ENCODE assay signal across 30 mouse cellular contexts in genomic region chr3:108778761-108779540, GRCm38 (mm10). TPM values are rescaled to one million over a fixed set of nuclear protein-coding genes. Genes with fewer than 3 reads are reported as not detected.
DNase-seq lines count a peak whose midpoint lies in the region; ATAC-seq and TF ChIP-seq lines count a peak whose summit lies in the region.
"Had no signal": no experiment of that assay in that cellular context is flagged by ENCODE, and none has a peak within 500 bp of the region (broad histone marks: within the 10 kb centered on the region; RNA-seq: fewer than 3 reads in every experiment).

No protein-coding gene starts in this region.

- peaks cover 31% of the 10 kb centered on the region for H3K4me1 ChIP-seq in limb, embryonic 15.5 days
- H3K4me1 ChIP-seq in limb, embryonic 10.5 days, result peaks cover 25% of the 10 kb centered on the region
- H3K4me1 ChIP-seq in embryonic facial prominence, embryonic 15.5 days, result peaks cover 28% of the 10 kb centered on the region
- H3K4me1 ChIP-seq in stomach, embryonic 16.5 days (ENCODE audit: control insufficient read depth, insufficient read depth, low read length), result peaks cover 12% of the 10 kb centered on the region
- H3K4me1 ChIP-seq in forebrain, postnatal 0 days (ENCODE audit: insufficient read depth), result peaks cover 11% of the 10 kb centered on the region

- H3K4me2 ChIP-seq in limb, embryonic 15.5 days, result no peak overlapping the region
- no peak overlapping the region for H3K4me2 ChIP-seq in embryonic facial prominence, embryonic 15.5 days (replicated peaks)
- H3K4me2 ChIP-seq in stomach, embryonic 16.5 days (ENCODE audit: low read depth, low read length), result no peak overlapping the region
- H3K4me2 ChIP-seq in forebrain, postnatal 0 days (ENCODE audit: low read depth), result no peak overlapping the region
- H3K4me2 ChIP-seq: forebrain, embryonic 12.5 days; forebrain, embryonic 15.5 days; heart, embryonic 11.5 days; hindbrain, embryonic 13.5 days had no signal

- ATAC-seq in limb, embryonic 15.5 days (ENCODE audit: insufficient number of reproducible peaks, low FRiP score, low TSS enrichment, low read depth), result no peak
- ATAC-seq in embryonic facial prominence, embryonic 15.5 days (ENCODE audit: insufficient number of reproducible peaks, low FRiP score, low TSS enrichment, low read depth), result no peak
- no peak for ATAC-seq in stomach, embryonic 16.5 days (ENCODE audit: insufficient read depth, low FRiP score)
- no peak for ATAC-seq in forebrain, postnatal 0 days
- ATAC-seq: CD4-positive, CD25-positive, alpha-beta regulatory T cell, adult 4 months; forebrain, embryonic 15.5 days; hindbrain, postnatal 0 days had no signal

- no peak for DNase-seq in limb, embryonic 10.5 days (ENCODE audit: low spot score)
- peak; percentile 68 for DNase-seq in urinary bladder, postnatal 14 days (ENCODE audit: low spot score)
- DNase-seq in urinary bladder, postnatal 10 days (ENCODE audit: low spot score), result no peak
- DNase-seq in forebrain, postnatal 0 days, result no peak
- no peak for DNase-seq in kidney, adult 18-20 months
- DNase-seq: adrenal gland, adult 8-10 months; adrenal gland, postnatal 25 days; cerebellum, adult 11-12 months; cerebellum, adult 8-10 months; cerebellum, postnatal 10 days; cerebellum, postnatal 36 days; embryo, embryonic 11 days; gastrocnemius, postnatal 10 days; gastrocnemius, postnatal 36 days had no signal

- no peaks in the 10 kb centered on the region for H3K36me3 ChIP-seq in limb, embryonic 15.5 days
- H3K36me3 ChIP-seq in limb, embryonic 10.5 days, result no peaks in the 10 kb centered on the region
- H3K36me3 ChIP-seq in embryonic facial prominence, embryonic 15.5 days, result no peaks in the 10 kb centered on the region
- no peaks in the 10 kb centered on the region for H3K36me3 ChIP-seq in stomach, embryonic 16.5 days (ENCODE audit: control insufficient read depth, insufficient read depth, low read length)
- no peaks in the 10 kb centered on the region for H3K36me3 ChIP-seq in forebrain, postnatal 0 days (ENCODE audit: insufficient read depth)
- H3K36me3 ChIP-seq: forebrain, embryonic 12.5 days; forebrain, embryonic 15.5 days; hindbrain, embryonic 10.5 days; hindbrain, embryonic 13.5 days had no signal

- H3K9me3 ChIP-seq in limb, embryonic 15.5 days, result no peaks in the 10 kb centered on the region
- no peaks in the 10 kb centered on the region for H3K9me3 ChIP-seq in limb, embryonic 10.5 days (replicated peaks)
- H3K9me3 ChIP-seq in embryonic facial prominence, embryonic 15.5 days (replicated peaks), result no peaks in the 10 kb centered on the region
- H3K9me3 ChIP-seq in stomach, embryonic 16.5 days (replicated peaks; ENCODE audit: control insufficient read depth, low read length), result no peaks in the 10 kb centered on the region
- no peaks in the 10 kb centered on the region for H3K9me3 ChIP-seq in forebrain, postnatal 0 days (ENCODE audit: low read length)
- H3K9me3 ChIP-seq: forebrain, embryonic 12.5 days; forebrain, embryonic 15.5 days; hindbrain, embryonic 10.5 days; hindbrain, embryonic 13.5 days had no signal

- H3K27ac ChIP-seq in limb, embryonic 15.5 days, result peak overlapping the region; percentile 43; the same call in 1 of the 2 replicates
- no peak overlapping the region for H3K27ac ChIP-seq in limb, embryonic 10.5 days
- peak overlapping the region; percentile 44; the same call in 1 of the 2 replicates for H3K27ac ChIP-seq in embryonic facial prominence, embryonic 15.5 days (replicated peaks)
- H3K27ac ChIP-seq in stomach, embryonic 16.5 days (ENCODE audit: low read length), result peak overlapping the region; percentile 72
- H3K27ac ChIP-seq in forebrain, postnatal 0 days (ENCODE audit: low read depth, low read length), result no peak overlapping the region
- H3K27ac ChIP-seq: forebrain, embryonic 12.5 days; forebrain, embryonic 15.5 days; hindbrain, embryonic 10.5 days; hindbrain, embryonic 13.5 days; hindbrain, postnatal 0 days had no signal

- no peak overlapping the region for H3K4me3 ChIP-seq in limb, embryonic 15.5 days
- H3K4me3 ChIP-seq in limb, embryonic 10.5 days, result no peak overlapping the region
- H3K4me3 ChIP-seq in embryonic facial prominence, embryonic 15.5 days (replicated peaks), result no peak overlapping the region
- H3K4me3 ChIP-seq in stomach, embryonic 16.5 days (replicated peaks; ENCODE audit: low read length), result no peak overlapping the region
- H3K4me3 ChIP-seq in forebrain, postnatal 0 days (ENCODE audit: low read depth, low read length), result no peak overlapping the region
- H3K4me3 ChIP-seq: erythroblast, embryonic 14.5 days; forebrain, embryonic 12.5 days; forebrain, embryonic 15.5 days; hindbrain, embryonic 10.5 days; hindbrain, embryonic 13.5 days had no signal

- H3K27me3 ChIP-seq in limb, embryonic 15.5 days, result no peaks in the 10 kb centered on the region
- H3K27me3 ChIP-seq in limb, embryonic 10.5 days (ENCODE audit: low read depth, poor library complexity, severe bottlenecking), result 0 out of 2 replicates have a peak, but pooled peaks cover 10% of the 10 kb centered on the region
- no peaks in the 10 kb centered on the region for H3K27me3 ChIP-seq in embryonic facial prominence, embryonic 15.5 days
- H3K27me3 ChIP-seq in stomach, embryonic 16.5 days (ENCODE audit: control insufficient read depth, insufficient read depth, low read length), result no peaks in the 10 kb centered on the region
- H3K27me3 ChIP-seq in forebrain, postnatal 0 days (ENCODE audit: insufficient read depth, low read length), result no peaks in the 10 kb centered on the region
- H3K27me3 ChIP-seq: forebrain, embryonic 15.5 days; hindbrain, embryonic 13.5 days had no signal

- H3K9ac ChIP-seq in limb, embryonic 15.5 days, result no peak overlapping the region
- H3K9ac ChIP-seq in embryonic facial prominence, embryonic 15.5 days, result no peak overlapping the region
- no peak overlapping the region for H3K9ac ChIP-seq in stomach, embryonic 16.5 days (ENCODE audit: low read length)
- H3K9ac ChIP-seq in forebrain, postnatal 0 days, result no peak overlapping the region
- H3K9ac ChIP-seq: forebrain, embryonic 12.5 days; forebrain, embryonic 15.5 days; hindbrain, embryonic 13.5 days had no signal

- WGBS in limb, embryonic 15.5 days, result 68% methylated on average over 4 of the region's 4 CpGs
- WGBS in limb, embryonic 10.5 days, result 71% methylated on average over 4 of the region's 4 CpGs
- 56% methylated on average over 4 of the region's 4 CpGs for WGBS in embryonic facial prominence, embryonic 15.5 days
- WGBS in stomach, embryonic 16.5 days, result 68% methylated on average over 4 of the region's 4 CpGs
- 74% methylated on average over 4 of the region's 4 CpGs for WGBS in forebrain, postnatal 0 days

- TF ChIP-seq CTCF in forebrain, postnatal 0 days (IDR thresholded peaks at IDR 0.05; ENCODE audit: low read depth), result no peak

RNA-seq across cellular contexts. Expression of gene Aknad1, which starts 39.5 kb away (rescaled TPM):
- polyA plus RNA-seq in limb, embryonic 15.5 days (2015; fragmentation: Nextera tagmentation; extraction: Ambion mirVana), result 1.3 and 1.5 TPM in 2 replicates
- 0.10 TPM in 1 of 2 replicates, not detected in the other for polyA plus RNA-seq in limb, embryonic 10.5 days (2016; fragmentation: Nextera tagmentation; extraction: Ambion mirVana)
- 1.2 and 1.6 TPM in 2 replicates for polyA plus RNA-seq in embryonic facial prominence, embryonic 15.5 days (2015; fragmentation: Nextera tagmentation; extraction: Ambion mirVana)
- polyA plus RNA-seq in stomach, embryonic 16.5 days (2015; fragmentation: Nextera tagmentation; extraction: Ambion mirVana), result 0.49 and 0.97 TPM in 2 replicates
- total RNA-seq in forebrain, postnatal 0 days (2014; rRNA removed), result under 0.01 TPM in 1 of 2 replicates, not detected in the other
- polyA plus RNA-seq in forebrain, postnatal 0 days (2015; fragmentation: Nextera tagmentation; extraction: Ambion mirVana), result not detected in 2 replicates
- total RNA-seq: adrenal gland, postnatal 25 days; granulocyte monocyte progenitor cell, adult 5-6 weeks; heart, postnatal 25 days; hindbrain, postnatal 0 days; MEL had no signal
- polyA plus RNA-seq: CD4-positive, CD25-positive, alpha-beta regulatory T cell, adult 4 months; forebrain, embryonic 12.5 days; forebrain, embryonic 15.5 days; heart, embryonic 11.5 days; heart, embryonic 14.5 days; heart, postnatal 0 days; hindbrain, postnatal 0 days had no signal

RNA-seq across cellular contexts. Expression of gene Gpsm2, which starts 56.8 kb away (rescaled TPM):
- polyA plus RNA-seq in limb, embryonic 15.5 days (2015; fragmentation: Nextera tagmentation; extraction: Ambion mirVana), result 95.9 and 103 TPM in 2 replicates
- polyA plus RNA-seq in limb, embryonic 10.5 days (2016; fragmentation: Nextera tagmentation; extraction: Ambion mirVana), result 73.9 and 85.3 TPM in 2 replicates
- 68.1 and 75.8 TPM in 2 replicates for polyA plus RNA-seq in embryonic facial prominence, embryonic 15.5 days (2015; fragmentation: Nextera tagmentation; extraction: Ambion mirVana)
- polyA plus RNA-seq in stomach, embryonic 16.5 days (2015; fragmentation: Nextera tagmentation; extraction: Ambion mirVana), result 51.3 and 57.7 TPM in 2 replicates
- total RNA-seq in forebrain, postnatal 0 days (2014; rRNA removed), result 12.6 and 16.6 TPM in 2 replicates
- polyA plus RNA-seq in forebrain, postnatal 0 days (2015; fragmentation: Nextera tagmentation; extraction: Ambion mirVana), result 11.3 and 14.2 TPM in 2 replicates

Comparison
In these comparisons a context has a peak if more than half of its experiments do, and no peak if none do; other contexts are left out.
1. H3K27ac ChIP-seq: peak in limb, embryonic 15.5 days (single experiment), embryonic facial prominence, embryonic 15.5 days (single experiment) and stomach, embryonic 16.5 days (single experiment); none in limb, embryonic 10.5 days (single experiment) and forebrain, postnatal 0 days (single experiment).